Mouse (Mus musculus): Measurements from ENCODE around the gene Pde6h. TPM values are rescaled to one million over a fixed set of nuclear protein-coding genes. Genes with fewer than 3 reads are reported as not detected.

Gene Pde6h
- polyA plus RNA-seq, 1 experiment from 2014 or later = not detected

Other genes starting within 250 kb of the Pde6h start
- gene Gucy2c, start 142.1 kb upstream of the Pde6h start, polyA plus RNA-seq (2015; fragmentation: Nextera tagmentation; extraction: Ambion mirVana) = 0.13 TPM in 2 replicates
- 0.97 and 1.2 TPM in 2 replicates for gene Hist4h4, start 119.4 kb upstream of the Pde6h start, polyA plus RNA-seq (2015; fragmentation: Nextera tagmentation; extraction: Ambion mirVana)
- gene H2afj, start 115.6 kb upstream of the Pde6h start, polyA plus RNA-seq (2015; fragmentation: Nextera tagmentation; extraction: Ambion mirVana) = 125 and 140 TPM in 2 replicates
- 0.85 and 1.9 TPM in 2 replicates for gene BC049715, start 96.2 kb upstream of the Pde6h start, polyA plus RNA-seq (2015; fragmentation: Nextera tagmentation; extraction: Ambion mirVana)
- gene Wbp11, start 95.6 kb upstream of the Pde6h start, polyA plus RNA-seq (2015; fragmentation: Nextera tagmentation; extraction: Ambion mirVana) = 94.5 and 98.8 TPM in 2 replicates
- not detected in 2 replicates for gene Smco3, start 88.4 kb upstream of the Pde6h start, polyA plus RNA-seq (2015; fragmentation: Nextera tagmentation; extraction: Ambion mirVana)
- gene Art4, start 66.1 kb upstream of the Pde6h start, polyA plus RNA-seq (2015; fragmentation: Nextera tagmentation; extraction: Ambion mirVana) = 0.08 TPM in 1 of 2 replicates, not detected in the other
- 3.0 and 3.3 TPM in 2 replicates for gene Mgp, start 48.0 kb upstream of the Pde6h start, polyA plus RNA-seq (2015; fragmentation: Nextera tagmentation; extraction: Ambion mirVana)
- gene Erp27, start 1.7 kb upstream of the Pde6h start, polyA plus RNA-seq (2015; fragmentation: Nextera tagmentation; extraction: Ambion mirVana) = 0.22 TPM in 1 of 2 replicates, not detected in the other
- 11.0 and 11.5 TPM in 2 replicates for gene Arhgdib, start 18.1 kb downstream of the Pde6h start, polyA plus RNA-seq (2015; fragmentation: Nextera tagmentation; extraction: Ambion mirVana)
- gene Rerg, start 246.7 kb downstream of the Pde6h start, polyA plus RNA-seq (2015; fragmentation: Nextera tagmentation; extraction: Ambion mirVana) = 3.4 and 4.1 TPM in 2 replicates

Measured in forebrain, embryonic 13.5 days (tissue).